Mouse (Mus musculus): ENCODE measurements at regions not wholly inside any gene's neighbourhood (a gene's known extent, or its start where the extent isn't known, plus 50 kb on each side); places are given as distances from the start of the nearest gene placed in this dataset.

DNA sequence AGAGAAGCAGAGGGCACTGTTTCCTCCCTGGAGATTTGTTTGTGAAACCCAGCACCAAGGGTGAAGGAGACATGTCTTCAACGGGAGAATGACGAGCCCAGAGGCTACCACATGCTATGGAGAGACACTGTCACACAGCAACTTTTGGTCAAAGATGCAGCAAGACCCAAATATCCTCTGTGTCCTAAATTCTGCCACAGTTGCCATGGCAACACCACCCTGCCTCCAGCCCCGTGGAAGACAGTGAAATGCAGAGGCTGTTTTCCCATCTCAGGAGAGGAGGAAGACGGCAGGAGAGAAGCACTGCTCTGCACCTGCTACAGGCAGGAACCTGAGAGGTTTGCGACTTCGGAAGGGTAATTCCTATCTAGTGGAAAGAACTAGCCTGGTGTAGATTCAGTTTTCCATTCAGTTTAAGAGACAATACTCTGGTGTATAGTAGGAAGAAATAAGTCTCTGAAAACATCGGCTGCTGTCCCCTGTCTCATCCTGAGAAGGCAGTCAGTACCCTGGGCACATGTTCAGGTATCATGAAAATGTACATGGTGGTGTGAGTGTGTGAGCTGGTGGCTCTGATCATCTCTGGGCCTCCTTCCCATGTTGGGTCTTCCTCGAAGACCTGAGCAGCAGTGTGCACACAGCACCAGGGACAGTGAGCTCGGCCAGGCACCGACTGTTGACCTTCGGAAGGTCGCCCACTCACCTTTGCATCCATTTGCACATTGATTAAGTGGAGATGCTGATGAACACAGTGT, 333.6 kb downstream of the Agtpbp1 start:
- Histone ChIP-seq H3K36me3 (ENCODE audit: control insufficient read depth, insufficient read depth) (no peaks in the 10 kb centered on the region), H3K4me3 (ENCODE audit: low read length) (no peak overlapping the region), H3K9me3 (replicated peaks; ENCODE audit: control insufficient read depth, low read length) (no peaks in the 10 kb centered on the region), H3K27me3 (ENCODE audit: control insufficient read depth, insufficient read depth, low read length) (no peaks in the 10 kb centered on the region), H3K9ac (ENCODE audit: low read length) (no peak overlapping the region), H3K4me1 (ENCODE audit: control insufficient read depth, insufficient read depth, low read length) (no peaks in the 10 kb centered on the region), H3K27ac (ENCODE audit: low read length) (no peak overlapping the region), H3K4me2 (ENCODE audit: low read depth, low read length) (no peak overlapping the region)
- WGBS, result 64% methylated on average over 12 of the region's 12 CpGs
- ATAC-seq (replicated peaks; ENCODE audit: extremely low read depth, insufficient read depth, low FRiP score), result no peak

DNA sequence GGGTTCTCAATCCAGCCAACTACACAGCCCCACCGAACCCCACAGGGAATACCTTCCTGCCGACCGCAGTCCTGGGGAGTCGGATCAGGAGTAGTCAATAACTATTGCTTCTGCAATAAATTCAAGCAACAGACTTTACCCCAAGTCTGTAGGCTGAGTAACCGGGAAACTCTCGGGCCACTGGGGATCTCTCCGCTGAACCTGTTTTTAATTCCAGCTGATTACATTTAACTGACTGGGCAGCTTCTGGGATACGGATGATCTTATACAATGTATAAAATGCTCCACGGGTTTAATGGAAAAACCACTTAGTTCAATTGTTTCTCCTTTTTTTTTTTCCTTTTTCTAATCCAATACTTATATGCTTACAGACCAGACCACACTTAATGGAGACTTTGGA, 336.6 kb downstream of the Agtpbp1 start:
- H3K4me1 ChIP-seq (ENCODE audit: control insufficient read depth, insufficient read depth, low read length), result no peaks in the 10 kb centered on the region
- 86% methylated on average over 9 of the region's 9 CpGs for WGBS
- no peak overlapping the region for H3K4me2 ChIP-seq (ENCODE audit: low read depth, low read length)
- H3K9me3 ChIP-seq (replicated peaks; ENCODE audit: control insufficient read depth, low read length), result no peaks in the 10 kb centered on the region
- H3K27ac ChIP-seq (ENCODE audit: low read length), result no peak overlapping the region
- H3K9ac ChIP-seq (ENCODE audit: low read length), result no peak overlapping the region
- no peaks in the 10 kb centered on the region for H3K36me3 ChIP-seq (ENCODE audit: control insufficient read depth, insufficient read depth)
- H3K4me3 ChIP-seq (ENCODE audit: low read length), result no peak overlapping the region
- ATAC-seq (replicated peaks; ENCODE audit: extremely low read depth, insufficient read depth, low FRiP score), result no peak
- no peaks in the 10 kb centered on the region for H3K27me3 ChIP-seq (ENCODE audit: control insufficient read depth, insufficient read depth, low read length)

DNA sequence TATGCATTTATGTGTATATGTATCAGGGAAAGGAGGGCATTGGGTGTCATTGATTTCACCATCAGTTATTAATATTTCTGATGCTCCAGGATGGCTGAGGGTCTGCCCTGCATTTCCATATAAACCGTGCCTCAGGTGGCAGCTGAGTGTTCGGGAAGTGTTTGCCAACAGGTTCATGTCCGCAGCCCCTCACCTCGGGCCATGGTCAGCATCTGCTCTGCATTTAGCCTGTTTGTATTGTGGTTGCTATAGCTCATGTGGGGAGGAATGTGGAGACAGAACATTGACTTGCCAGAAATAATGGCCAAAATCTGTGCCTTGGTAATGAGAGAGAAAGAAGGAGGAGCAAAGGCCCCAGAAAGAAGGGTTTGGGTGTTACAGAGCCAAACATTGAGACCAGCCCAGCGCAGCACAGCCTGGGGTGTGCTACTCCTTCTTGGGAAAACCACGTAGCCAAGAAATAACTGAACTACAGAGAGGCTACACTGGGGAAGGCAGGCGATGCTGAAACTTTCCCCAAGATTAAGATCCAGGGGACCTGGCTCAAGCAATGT, 338.0 kb downstream of the Agtpbp1 start:
- Histone ChIP-seq H3K27ac (ENCODE audit: low read length) (no peak overlapping the region), H3K9ac (ENCODE audit: low read length) (no peak overlapping the region), H3K9me3 (replicated peaks; ENCODE audit: control insufficient read depth, low read length) (no peaks in the 10 kb centered on the region), H3K4me1 (ENCODE audit: control insufficient read depth, insufficient read depth, low read length) (no peaks in the 10 kb centered on the region), H3K4me2 (ENCODE audit: low read depth, low read length) (no peak overlapping the region), H3K4me3 (ENCODE audit: low read length) (no peak overlapping the region), H3K27me3 (ENCODE audit: control insufficient read depth, insufficient read depth, low read length) (no peaks in the 10 kb centered on the region), H3K36me3 (ENCODE audit: control insufficient read depth, insufficient read depth) (no peaks in the 10 kb centered on the region)
- ATAC-seq (replicated peaks; ENCODE audit: extremely low read depth, insufficient read depth, low FRiP score), result no peak
- 72% methylated on average over 7 of the region's 7 CpGs for WGBS

DNA sequence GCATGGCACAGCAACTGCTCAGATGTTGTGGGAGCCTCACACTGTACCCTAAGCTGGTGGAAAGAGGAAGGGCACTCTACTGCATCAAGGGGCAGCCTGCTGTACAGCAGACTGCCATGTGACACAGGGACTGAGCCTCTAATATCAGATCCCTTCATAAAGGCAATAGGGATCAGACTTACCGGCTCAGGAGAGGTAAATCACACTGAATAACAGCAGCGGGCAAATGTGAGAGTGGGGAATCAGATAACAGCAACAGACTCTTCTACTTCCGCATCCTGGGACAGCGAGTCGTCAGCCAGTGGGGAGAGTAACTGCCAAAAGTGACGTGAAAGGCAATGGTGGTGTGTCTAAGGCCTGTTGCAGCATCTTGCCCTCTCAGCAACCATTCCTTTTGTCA, 339.0 kb downstream of the Agtpbp1 start:
- Histone ChIP-seq H3K36me3 (ENCODE audit: control insufficient read depth, insufficient read depth) (no peaks in the 10 kb centered on the region), H3K4me3 (ENCODE audit: low read length) (no peak overlapping the region), H3K27me3 (ENCODE audit: control insufficient read depth, insufficient read depth, low read length) (no peaks in the 10 kb centered on the region), H3K9ac (ENCODE audit: low read length) (no peak overlapping the region), H3K27ac (ENCODE audit: low read length) (no peak overlapping the region), H3K9me3 (replicated peaks; ENCODE audit: control insufficient read depth, low read length) (no peaks in the 10 kb centered on the region), H3K4me2 (ENCODE audit: low read depth, low read length) (no peak overlapping the region), H3K4me1 (ENCODE audit: control insufficient read depth, insufficient read depth, low read length) (no peaks in the 10 kb centered on the region)
- no peak for ATAC-seq (replicated peaks; ENCODE audit: extremely low read depth, insufficient read depth, low FRiP score)
- 37% methylated on average over 6 of the region's 6 CpGs for WGBS

DNA sequence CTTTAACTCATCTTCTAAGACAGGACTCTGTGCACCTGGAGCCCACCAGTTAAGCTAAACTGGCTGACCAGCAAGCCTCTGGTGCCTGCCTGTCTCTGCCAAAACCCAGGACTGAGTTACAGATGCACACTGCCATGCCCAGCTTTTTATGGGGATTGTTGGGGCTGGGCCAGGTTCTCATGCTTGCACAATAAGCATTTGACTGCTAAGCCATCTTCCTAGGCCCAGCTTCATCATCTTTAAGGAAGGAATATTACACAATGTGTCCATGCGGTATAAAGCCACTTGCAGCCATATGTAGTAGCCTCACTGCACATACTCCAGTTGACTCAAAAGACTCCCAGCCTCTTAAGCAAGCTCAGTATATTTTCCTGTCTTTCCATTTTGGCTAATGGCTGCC, 340.4 kb downstream of the Agtpbp1 start:
- H3K9ac ChIP-seq (ENCODE audit: low read length), result no peak overlapping the region
- no peak for ATAC-seq (replicated peaks; ENCODE audit: extremely low read depth, insufficient read depth, low FRiP score)
- no peak overlapping the region for H3K4me2 ChIP-seq (ENCODE audit: low read depth, low read length)
- H3K4me1 ChIP-seq (ENCODE audit: control insufficient read depth, insufficient read depth, low read length), result no peaks in the 10 kb centered on the region
- no peaks in the 10 kb centered on the region for H3K9me3 ChIP-seq (replicated peaks; ENCODE audit: control insufficient read depth, low read length)
- WGBS, result 84% methylated on average over 1 of the region's 1 CpGs
- H3K36me3 ChIP-seq (ENCODE audit: control insufficient read depth, insufficient read depth), result no peaks in the 10 kb centered on the region
- H3K27me3 ChIP-seq (ENCODE audit: control insufficient read depth, insufficient read depth, low read length), result no peaks in the 10 kb centered on the region
- H3K27ac ChIP-seq (ENCODE audit: low read length), result no peak overlapping the region
- H3K4me3 ChIP-seq (ENCODE audit: low read length), result no peak overlapping the region

DNA sequence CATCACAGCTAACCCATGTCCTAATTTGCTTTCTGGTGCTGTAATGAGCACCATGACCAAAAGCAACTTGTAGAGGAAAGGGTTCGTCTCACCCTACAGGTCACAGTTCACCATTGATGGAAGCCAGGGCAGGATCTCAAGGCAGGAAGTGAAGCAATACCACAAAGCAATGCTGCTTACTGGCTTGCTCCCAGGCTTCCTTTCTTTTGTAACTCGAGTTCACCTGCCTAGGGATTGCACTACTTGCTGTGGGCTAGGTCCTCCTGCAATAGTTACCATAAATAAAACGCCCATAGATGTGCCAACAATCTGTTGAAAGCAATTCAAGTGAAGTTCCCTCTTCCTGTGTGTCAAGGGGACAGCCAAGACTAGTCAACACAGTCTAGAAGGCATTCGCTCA, 342.4 kb downstream of the Agtpbp1 start:
- Histone ChIP-seq H3K27me3 (ENCODE audit: control insufficient read depth, insufficient read depth, low read length) (no peaks in the 10 kb centered on the region), H3K4me2 (ENCODE audit: low read depth, low read length) (no peak overlapping the region), H3K4me3 (ENCODE audit: low read length) (no peak overlapping the region), H3K36me3 (ENCODE audit: control insufficient read depth, insufficient read depth) (no peaks in the 10 kb centered on the region), H3K9me3 (replicated peaks; ENCODE audit: control insufficient read depth, low read length) (no peaks in the 10 kb centered on the region), H3K9ac (ENCODE audit: low read length) (no peak overlapping the region), H3K27ac (ENCODE audit: low read length) (no peak overlapping the region), H3K4me1 (ENCODE audit: control insufficient read depth, insufficient read depth, low read length) (no peaks in the 10 kb centered on the region)
- ATAC-seq (replicated peaks; ENCODE audit: extremely low read depth, insufficient read depth, low FRiP score), result no peak
- WGBS, result 40% methylated on average over 4 of the region's 4 CpGs

DNA sequence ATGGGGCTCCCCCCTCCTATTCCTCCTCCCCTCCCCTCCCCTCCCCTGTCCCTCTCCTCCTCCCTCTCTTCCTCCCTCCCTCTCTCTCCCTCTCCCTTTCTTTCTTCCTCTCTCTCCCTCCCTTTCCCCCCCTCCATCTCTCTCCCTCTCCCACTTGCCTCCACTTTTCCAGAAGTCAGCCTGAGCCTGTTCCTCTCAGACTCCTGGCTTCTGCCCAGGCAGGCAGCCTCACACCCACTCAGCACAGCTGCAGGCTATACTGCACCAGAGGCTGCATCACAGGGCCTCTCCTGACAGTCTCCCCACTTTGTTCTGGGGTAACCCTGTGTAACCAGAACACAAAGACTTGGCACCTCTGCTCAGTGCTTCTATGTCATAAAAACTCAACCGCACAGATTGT, 346.3 kb downstream of the Agtpbp1 start:
- Histone ChIP-seq H3K4me2 (ENCODE audit: low read depth, low read length) (no peak overlapping the region), H3K4me3 (ENCODE audit: low read length) (no peak overlapping the region), H3K36me3 (ENCODE audit: control insufficient read depth, insufficient read depth) (no peaks in the 10 kb centered on the region), H3K4me1 (ENCODE audit: control insufficient read depth, insufficient read depth, low read length) (no peaks in the 10 kb centered on the region), H3K9ac (ENCODE audit: low read length) (no peak overlapping the region), H3K9me3 (replicated peaks; ENCODE audit: control insufficient read depth, low read length) (no peaks in the 10 kb centered on the region), H3K27me3 (ENCODE audit: control insufficient read depth, insufficient read depth, low read length) (no peaks in the 10 kb centered on the region), H3K27ac (ENCODE audit: low read length) (no peak overlapping the region)
- no peak for ATAC-seq (replicated peaks; ENCODE audit: extremely low read depth, insufficient read depth, low FRiP score)
- WGBS, result 73% methylated on average over 1 of the region's 1 CpGs

DNA sequence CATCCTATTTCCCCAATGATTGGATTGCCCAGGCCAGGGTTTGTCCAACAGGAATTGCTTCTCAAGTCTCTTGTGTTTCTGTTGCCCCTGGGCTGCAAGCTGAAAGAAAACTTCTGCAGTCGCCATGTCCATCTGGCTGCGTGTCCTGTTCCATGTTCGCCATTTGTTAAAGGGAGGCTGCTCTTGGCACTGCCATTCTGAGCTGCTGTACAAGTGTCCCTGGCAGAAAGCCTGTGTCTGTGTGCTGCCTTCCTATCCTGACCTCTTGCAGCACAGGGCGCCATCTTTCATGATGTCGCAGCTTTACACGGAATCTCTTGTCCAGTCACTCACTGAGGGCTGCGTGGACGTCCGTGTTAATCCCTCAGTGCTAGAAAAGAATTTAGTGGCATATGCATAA, 349.2 kb downstream of the Agtpbp1 start:
- no peaks in the 10 kb centered on the region for H3K36me3 ChIP-seq (ENCODE audit: control insufficient read depth, insufficient read depth)
- H3K4me3 ChIP-seq (ENCODE audit: low read length), result no peak overlapping the region
- no peak for ATAC-seq (replicated peaks; ENCODE audit: extremely low read depth, insufficient read depth, low FRiP score)
- no peaks in the 10 kb centered on the region for H3K4me1 ChIP-seq (ENCODE audit: control insufficient read depth, insufficient read depth, low read length)
- H3K27ac ChIP-seq (ENCODE audit: low read length), result no peak overlapping the region
- no peak overlapping the region for H3K4me2 ChIP-seq (ENCODE audit: low read depth, low read length)
- no peaks in the 10 kb centered on the region for H3K9me3 ChIP-seq (replicated peaks; ENCODE audit: control insufficient read depth, low read length)
- WGBS, result 84% methylated on average over 9 of the region's 9 CpGs
- H3K9ac ChIP-seq (ENCODE audit: low read length), result no peak overlapping the region
- no peaks in the 10 kb centered on the region for H3K27me3 ChIP-seq (ENCODE audit: control insufficient read depth, insufficient read depth, low read length)

DNA sequence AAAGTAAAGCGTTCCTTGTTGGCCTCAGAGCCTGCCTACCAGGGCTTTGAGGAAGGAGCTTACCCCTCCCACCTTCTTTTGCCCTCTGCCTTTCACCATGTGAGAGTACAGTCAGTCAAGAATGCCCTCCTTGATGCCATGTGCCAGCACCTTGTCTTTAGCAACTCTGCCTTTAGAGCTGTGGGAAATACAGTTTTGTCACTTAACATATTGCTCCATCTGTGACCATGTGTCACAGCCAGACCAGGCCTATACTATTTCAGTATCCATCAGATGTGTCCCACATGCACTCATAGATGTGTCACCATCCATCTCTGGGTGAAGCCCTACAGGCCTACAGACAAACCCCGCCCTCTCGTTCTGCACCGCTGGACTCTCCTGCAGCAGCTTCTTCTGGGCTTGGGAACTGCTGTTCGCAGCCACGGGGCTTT, 355.9 kb downstream of the Agtpbp1 start:
- WGBS, result 84% methylated on average over 6 of the region's 6 CpGs
- Histone ChIP-seq H3K27me3 (ENCODE audit: control insufficient read depth, insufficient read depth, low read length) (no peaks in the 10 kb centered on the region), H3K9ac (ENCODE audit: low read length) (no peak overlapping the region), H3K4me2 (ENCODE audit: low read depth, low read length) (no peak overlapping the region), H3K36me3 (ENCODE audit: control insufficient read depth, insufficient read depth) (no peaks in the 10 kb centered on the region), H3K27ac (ENCODE audit: low read length) (no peak overlapping the region), H3K9me3 (replicated peaks; ENCODE audit: control insufficient read depth, low read length) (no peaks in the 10 kb centered on the region), H3K4me3 (ENCODE audit: low read length) (no peak overlapping the region), H3K4me1 (ENCODE audit: control insufficient read depth, insufficient read depth, low read length) (peaks cover 11% of the 10 kb centered on the region)
- no peak for ATAC-seq (replicated peaks; ENCODE audit: extremely low read depth, insufficient read depth, low FRiP score)

All from heart, embryonic 16.5 days (tissue).